Mouse (Mus musculus): ENCODE measurements at regions not wholly inside any gene's neighbourhood (a gene's known extent, or its start where the extent isn't known, plus 50 kb on each side); places are given as distances from the start of the nearest gene placed in this dataset.

DNA sequence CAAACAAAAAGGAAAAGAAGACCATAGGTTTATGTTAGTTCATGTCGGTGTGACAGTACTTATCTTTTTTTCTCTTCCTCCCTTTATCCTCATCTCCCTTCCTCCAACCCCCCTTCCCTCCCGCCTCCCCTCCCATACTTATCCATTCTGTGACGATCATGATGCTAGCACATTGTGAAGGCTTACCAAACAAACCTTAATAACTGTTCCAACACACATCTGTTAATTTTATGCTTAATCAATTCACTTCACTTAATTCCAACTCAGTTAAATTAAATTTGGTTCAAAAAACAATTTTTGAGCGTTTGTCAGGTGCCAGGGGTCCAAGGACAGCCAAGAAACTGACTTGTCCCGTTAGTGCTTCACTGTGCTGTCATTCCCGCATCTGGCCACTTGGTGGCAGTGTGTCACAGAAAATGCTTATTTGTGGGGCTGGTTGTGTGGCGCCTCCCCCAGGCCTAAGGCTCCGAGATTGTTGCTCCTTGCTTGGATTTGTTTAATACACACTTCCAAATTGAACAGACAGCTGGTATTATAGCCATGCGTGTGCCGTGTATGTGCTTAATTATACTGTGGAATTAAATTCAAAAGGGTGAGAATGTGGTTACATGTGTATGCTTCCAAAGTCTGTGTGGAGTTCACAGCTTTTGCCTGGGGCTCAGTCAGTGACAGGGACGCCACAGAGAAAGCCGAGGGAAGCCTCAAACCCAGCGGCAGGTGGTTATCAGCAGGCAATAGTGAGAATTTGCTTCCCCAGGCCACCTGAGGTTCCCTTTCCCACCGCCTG, 90.0 kb upstream of the Tmpo start:
- in situ Hi-C loops (cut with MboI; ENCODE audit: low pct_unique_long_range_greater_than_20kb in 1 of 2, low sequenced_read_pairs in 2 of 2, unreplicated experiment in 1 of 2): no loop called here

- in situ Hi-C loops (cut with MboI; ENCODE audit: low pct_unique_long_range_greater_than_20kb in 1 of 2, low sequenced_read_pairs in 2 of 2, unreplicated experiment in 1 of 2): no loop called here
Observed at GRCm38 (mm10) chr10:91270268-91270954, 89.3 kb upstream of the Tmpo start.

GRCm38 (mm10) chr10:91267886-91268285, 86.8 kb upstream of the Tmpo start:
- in situ Hi-C loops (cut with MboI; ENCODE audit: low pct_unique_long_range_greater_than_20kb in 1 of 2, low sequenced_read_pairs in 2 of 2, unreplicated experiment in 1 of 2): no loop called here

DNA sequence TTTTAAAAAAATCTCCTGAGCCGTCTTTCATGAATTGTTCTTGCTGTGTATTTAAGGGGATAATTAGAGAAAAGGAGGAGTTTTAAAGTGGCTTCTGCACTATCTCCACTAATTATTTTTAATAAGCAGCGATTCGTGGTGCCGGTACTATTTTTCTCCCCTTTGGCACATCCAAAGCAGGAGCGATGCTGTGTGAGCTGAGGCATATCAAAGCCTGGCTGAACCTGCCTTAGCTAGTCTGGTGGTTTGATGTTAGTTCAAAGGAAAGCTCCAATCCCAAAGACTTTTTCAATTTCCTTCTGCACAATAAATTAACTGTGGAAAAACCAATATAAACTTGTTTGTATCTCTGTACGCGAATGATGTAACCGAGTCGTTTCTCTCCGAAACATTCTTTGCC, 79.3 kb upstream of the Tmpo start:
- in situ Hi-C loops (cut with MboI; ENCODE audit: low pct_unique_long_range_greater_than_20kb in 1 of 2, low sequenced_read_pairs in 2 of 2, unreplicated experiment in 1 of 2): no loop called here

- in situ Hi-C loops (cut with MboI; ENCODE audit: low pct_unique_long_range_greater_than_20kb in 1 of 2, low sequenced_read_pairs in 2 of 2, unreplicated experiment in 1 of 2): no loop called here
Observed at GRCm38 (mm10) chr10:91249681-91250195, 68.6 kb upstream of the Tmpo start.

GRCm38 (mm10) chr10:91244297-91244696, 63.2 kb upstream of the Tmpo start:
- in situ Hi-C loops (cut with MboI; ENCODE audit: low pct_unique_long_range_greater_than_20kb in 1 of 2, low sequenced_read_pairs in 2 of 2, unreplicated experiment in 1 of 2): no loop called here

DNA sequence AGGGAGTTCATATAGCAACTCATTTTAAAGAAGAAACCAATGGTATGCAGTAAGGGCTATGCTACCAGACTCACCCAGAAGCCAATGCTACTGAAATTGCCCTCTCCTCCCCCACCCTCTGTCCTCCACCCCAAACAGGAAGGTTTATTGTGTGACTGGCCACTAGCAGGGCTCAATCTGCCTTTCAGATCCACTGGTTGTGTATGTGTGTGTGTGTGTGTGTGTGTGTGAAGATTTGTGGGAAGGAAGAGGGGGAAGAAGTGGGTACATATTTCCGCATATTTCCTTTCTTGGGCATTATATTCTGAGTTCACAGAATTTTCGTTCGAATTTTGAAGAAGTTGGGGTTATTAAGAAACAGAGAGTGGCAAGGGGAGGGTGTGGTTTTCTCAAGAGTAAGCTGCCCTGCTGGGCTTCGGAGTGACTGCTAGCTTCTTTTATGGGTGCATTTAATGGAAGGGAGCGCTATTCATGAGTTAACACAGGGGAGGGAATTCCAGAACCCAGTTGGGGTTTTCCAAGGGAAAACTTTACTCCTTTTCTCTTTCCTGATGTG, 61.5 kb upstream of the Tmpo start:
- in situ Hi-C loops (cut with MboI; ENCODE audit: low pct_unique_long_range_greater_than_20kb in 1 of 2, low sequenced_read_pairs in 2 of 2, unreplicated experiment in 1 of 2): no loop called here

DNA sequence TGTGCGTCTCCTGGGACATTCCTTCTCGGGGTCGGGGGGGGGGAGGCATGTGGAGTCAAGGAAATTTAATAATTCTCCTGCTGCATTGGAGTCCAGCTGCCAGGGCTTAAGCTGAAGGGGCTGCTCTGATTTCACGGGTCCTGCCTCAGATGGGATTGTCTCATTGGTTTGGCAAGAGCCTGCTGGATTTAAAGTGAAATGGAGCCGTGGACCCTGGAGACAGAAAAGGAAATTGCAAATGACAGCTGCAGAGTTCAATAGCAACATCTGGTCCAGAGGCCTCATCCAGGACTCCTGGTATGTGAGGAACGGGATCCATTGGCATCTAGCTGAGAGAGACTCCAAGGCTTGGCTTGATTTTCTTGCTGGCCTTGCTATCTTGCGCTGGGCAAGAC, 60.5 kb upstream of the Tmpo start:
- in situ Hi-C loops (cut with MboI; ENCODE audit: low pct_unique_long_range_greater_than_20kb in 1 of 2, low sequenced_read_pairs in 2 of 2, unreplicated experiment in 1 of 2): no loop called here

GRCm38 (mm10) chr10:91240856-91241610, 59.9 kb upstream of the Tmpo start:
- in situ Hi-C loops (cut with MboI; ENCODE audit: low pct_unique_long_range_greater_than_20kb in 1 of 2, low sequenced_read_pairs in 2 of 2, unreplicated experiment in 1 of 2): no loop called here

- in situ Hi-C loops (cut with MboI; ENCODE audit: low pct_unique_long_range_greater_than_20kb in 1 of 2, low sequenced_read_pairs in 2 of 2, unreplicated experiment in 1 of 2): no loop called here
Observed at GRCm38 (mm10) chr10:91240320-91240719, 59.2 kb upstream of the Tmpo start.

DNA sequence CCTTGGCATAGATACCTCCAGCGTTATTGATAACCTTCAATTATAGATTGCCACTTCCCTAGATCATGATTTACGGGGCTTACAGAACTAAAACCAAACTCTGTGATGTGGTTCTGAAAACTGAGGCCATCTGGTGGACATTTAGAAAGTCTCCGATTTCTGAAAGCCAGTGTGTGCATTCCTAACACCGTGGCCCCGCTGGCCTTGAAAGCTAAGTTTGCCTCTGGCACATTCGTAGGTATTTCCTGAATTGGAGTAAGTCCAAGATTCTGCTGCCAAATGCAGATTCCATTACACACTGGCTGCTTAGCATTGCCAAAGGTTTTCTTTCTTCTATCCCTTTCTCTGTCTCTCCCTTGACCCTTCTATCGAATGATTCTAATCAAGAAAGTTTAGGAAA, 55.7 kb upstream of the Tmpo start:
- in situ Hi-C loops (cut with MboI; ENCODE audit: low pct_unique_long_range_greater_than_20kb in 1 of 2, low sequenced_read_pairs in 2 of 2, unreplicated experiment in 1 of 2): no loop called here

DNA sequence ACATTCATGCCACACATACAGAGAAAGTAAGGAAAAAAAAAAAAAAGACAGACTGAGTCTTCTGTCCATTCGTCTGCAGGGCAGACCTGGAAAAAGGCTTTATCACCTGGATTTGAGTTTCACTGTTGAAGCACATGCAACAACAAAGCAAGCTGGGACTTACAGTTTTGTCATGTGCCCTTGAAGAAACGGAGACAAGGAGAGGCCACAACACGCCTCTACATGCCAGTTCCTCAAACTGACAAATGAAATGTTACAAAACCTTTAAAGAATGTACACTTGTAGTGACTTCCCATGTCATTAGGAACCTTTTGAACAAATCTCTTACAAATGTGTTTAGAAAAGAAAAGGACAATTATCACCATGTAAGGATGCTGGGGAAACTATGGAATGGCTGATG, 53.6 kb upstream of the Tmpo start:
- in situ Hi-C loops (cut with MboI; ENCODE audit: low pct_unique_long_range_greater_than_20kb in 1 of 2, low sequenced_read_pairs in 2 of 2, unreplicated experiment in 1 of 2): no loop called here

Measured in mouse embryonic stem cell (cell line).